Mouse (Mus musculus) intestine, postnatal 0 days (tissue): ENCODE results near the gene Glrx2. TPM values are rescaled to one million over a fixed set of nuclear protein-coding genes. Genes with fewer than 3 reads are reported as not detected.

Source experiments
- ATAC-seq: fragments of 200-750 bp; cut with Nextera tagmentation; 2 replicates; pipeline ENCODE4 v1.8.0; 2017; ENCODE audit warnings: mild to moderate bottlenecking, moderate TSS enrichment, moderate library complexity
- H3K27ac ChIP-seq: fragments of 300-500 bp; sonication (generic); 2 replicates; pipeline ENCODE4 v1.5.1; 2014; ENCODE audit warnings: mild to moderate bottlenecking, low read depth, low read length, moderate library complexity
- H3K27me3 ChIP-seq: fragments of 300-500 bp; sonication (generic); replicated peaks from 2 replicates; pipeline ENCODE4 v1.6.1; 2014; ENCODE audit warnings: low read length, mixed read lengths; ENCODE audit not compliant: control insufficient read depth, insufficient read depth
- H3K36me3 ChIP-seq: fragments of 300-500 bp; sonication (generic); 2 replicates; pipeline ENCODE4 v1.6.1; 2014; ENCODE audit warnings: mild to moderate bottlenecking, moderate library complexity; ENCODE audit not compliant: control insufficient read depth, insufficient read depth
- H3K4me1 ChIP-seq: fragments of 300-500 bp; sonication (generic); replicated peaks from 2 replicates; pipeline ENCODE4 v1.6.1; 2014; ENCODE audit warnings: antibody characterized with exemption, low read length, mixed read lengths; ENCODE audit not compliant: control insufficient read depth, insufficient read depth
- H3K4me2 ChIP-seq: fragments of 300-500 bp; sonication (generic); replicated peaks from 2 replicates; pipeline ENCODE4 v1.6.1; 2014; ENCODE audit warnings: low read depth, mild to moderate bottlenecking, moderate library complexity
- H3K4me3 ChIP-seq: fragments of 300-500 bp; sonication (generic); 2 replicates; pipeline ENCODE4 v1.5.1; 2014; ENCODE audit warnings: low read depth, low read length
- H3K9ac ChIP-seq: fragments of 300-500 bp; sonication (generic); 2 replicates; pipeline ENCODE4 v1.6.1; 2014; ENCODE audit warnings: mild to moderate bottlenecking, low read depth, low read length
- H3K9me3 ChIP-seq: fragments of 300-500 bp; sonication (generic); 2 replicates; pipeline ENCODE4 v1.6.1; 2016; ENCODE audit warnings: mixed run types; ENCODE audit not compliant: control insufficient read depth
- CTCF ChIP-seq: sonication (generic); IDR thresholded peaks from 2 replicates; pipeline ENCODE4 v1.5.1; 2016; ENCODE audit warnings: low read depth, mild to moderate bottlenecking, control low read depth, antibody characterized with exemption, moderate library complexity
- WGBS: fragments of 180-500 bp; shearing (Covaris S2); extraction: QIAGEN DNeasy Blood & Tissue Kit; methylation state at CpG from one replicate; pipeline ENCODE4 v1.1.7; 2014; 5-methylcytosine and 5-hydroxymethylcytosine counted together
- polyA plus RNA-seq: library from polyadenylated mRNA; unstranded; fragments of >200 nt; fragmentation: Nextera tagmentation; extraction: Ambion mirVana; gene quantifications from 2 replicates; pipeline ENCODE4 v1.2.1, GENCODE M21; 2015

Glrx2 gene
- polyA plus RNA-seq, 1 experiment from 2014 or later, result 104 TPM

DNA sequence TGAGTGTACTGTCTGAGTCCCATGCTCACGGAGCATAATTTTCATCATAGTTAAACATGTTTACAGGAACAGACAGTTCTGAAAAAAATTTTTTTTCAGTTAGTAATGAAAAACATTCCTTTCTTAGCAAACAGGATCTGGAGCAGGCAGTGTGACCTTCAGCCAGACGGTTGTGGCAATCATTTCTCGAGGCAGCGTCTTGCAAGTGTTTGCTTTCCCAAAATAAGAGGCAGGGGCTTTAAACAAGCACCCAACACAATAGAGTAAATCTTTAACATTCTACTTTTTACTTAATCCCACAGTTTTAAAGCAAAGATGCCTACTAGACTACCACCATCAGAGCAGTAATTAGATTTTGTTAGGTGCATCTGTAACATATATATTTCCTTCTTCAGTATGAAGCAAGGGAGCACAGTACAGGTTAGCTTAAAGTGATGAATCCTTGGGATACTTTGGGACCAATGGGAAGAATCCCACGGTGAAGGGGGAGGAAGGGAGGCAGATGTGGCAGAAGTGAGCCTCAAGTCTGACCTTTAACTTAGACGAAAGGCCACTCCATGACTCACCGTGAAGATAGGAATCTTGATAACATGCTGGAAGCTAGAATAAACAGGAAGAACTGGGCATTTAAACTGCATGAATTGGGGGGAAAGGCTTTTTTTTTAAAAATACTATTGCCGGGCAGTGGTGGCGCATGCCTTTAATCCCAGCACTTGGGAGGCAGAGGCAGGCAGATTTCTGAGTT lies 11.7 kb downstream of the Glrx2 start:
- 33% methylated on average over 9 of the region's 9 CpGs for WGBS

DNA sequence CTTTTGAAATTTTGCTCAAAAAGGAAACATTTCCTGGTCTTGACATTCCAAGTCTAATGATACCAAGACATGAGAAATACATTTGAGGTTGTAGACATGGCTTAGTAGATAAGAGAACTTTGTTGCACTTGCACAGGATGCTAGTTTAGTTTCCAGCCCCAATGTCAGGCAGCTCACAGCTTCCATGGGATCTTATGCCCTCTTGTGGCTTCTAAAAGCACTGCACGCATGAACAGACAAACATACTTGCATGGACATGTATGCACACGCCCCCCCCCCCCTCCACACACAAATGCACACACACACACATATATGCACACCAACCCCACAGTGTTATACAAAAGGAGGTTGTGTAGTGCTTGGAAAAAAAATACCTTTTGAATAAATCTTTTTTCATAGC lies 14.8 kb downstream of the Glrx2 start:
- no peak overlapping the region for H3K4me2 ChIP-seq
- 81% methylated on average over 2 of the region's 2 CpGs for WGBS
- peak; percentile 64 for TF ChIP-seq CTCF
- H3K9ac ChIP-seq, result no peak overlapping the region
- no peak overlapping the region for H3K4me3 ChIP-seq
- no peaks in the 10 kb centered on the region for H3K27me3 ChIP-seq
- H3K4me1 ChIP-seq, result no peaks in the 10 kb centered on the region
- no peak overlapping the region for H3K27ac ChIP-seq
- no peak for ATAC-seq
- H3K9me3 ChIP-seq, result no peaks in the 10 kb centered on the region
- no peaks in the 10 kb centered on the region for H3K36me3 ChIP-seq

More for the DNA sequence above, 11.7 kb downstream of the Glrx2 start:
- no peak overlapping the region for H3K9ac ChIP-seq
- no peaks in the 10 kb centered on the region for H3K9me3 ChIP-seq
- no peak overlapping the region for H3K4me3 ChIP-seq
- H3K27ac ChIP-seq, result no peak overlapping the region
- no peaks in the 10 kb centered on the region for H3K27me3 ChIP-seq
- no peak for TF ChIP-seq CTCF
- H3K4me2 ChIP-seq, result no peak overlapping the region
- peak; percentile 76 for ATAC-seq
- no peaks in the 10 kb centered on the region for H3K36me3 ChIP-seq
- H3K4me1 ChIP-seq, result no peaks in the 10 kb centered on the region

DNA sequence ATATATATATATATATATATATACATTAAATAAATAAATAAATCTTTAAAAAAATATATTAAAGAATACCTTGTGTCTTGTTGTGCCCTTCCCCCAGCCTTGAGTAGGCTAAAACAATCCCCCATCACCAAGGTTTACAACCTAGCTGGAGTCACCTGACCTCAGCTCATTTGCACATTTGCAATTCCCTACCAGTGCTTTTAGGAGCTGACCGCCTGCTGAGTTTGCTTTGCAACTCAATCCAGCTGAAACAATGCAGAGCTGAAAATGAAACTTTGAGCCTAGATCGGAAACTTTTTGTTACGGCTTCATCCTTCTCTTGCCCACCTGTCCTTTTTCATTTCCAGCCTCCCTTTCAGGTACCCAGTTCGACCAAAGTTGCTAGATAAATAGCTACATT lies 15.6 kb downstream of the Glrx2 start:
- Histone ChIP-seq H3K27me3 (no peaks in the 10 kb centered on the region), H3K27ac (no peak overlapping the region), H3K4me2 (no peak overlapping the region), H3K9ac (no peak overlapping the region), H3K4me1 (no peaks in the 10 kb centered on the region), H3K4me3 (no peak overlapping the region), H3K9me3 (no peaks in the 10 kb centered on the region), H3K36me3 (no peaks in the 10 kb centered on the region)
- no peak for TF ChIP-seq CTCF
- WGBS, result 64% methylated on average over 4 of the region's 4 CpGs
- ATAC-seq, result no peak

- WGBS, result 82% methylated on average over 5 of the region's 5 CpGs
- Histone ChIP-seq H3K9ac (no peak overlapping the region), H3K4me3 (no peak overlapping the region), H3K9me3 (no peaks in the 10 kb centered on the region), H3K27me3 (no peaks in the 10 kb centered on the region), H3K4me1 (no peaks in the 10 kb centered on the region), H3K4me2 (no peak overlapping the region), H3K36me3 (no peaks in the 10 kb centered on the region), H3K27ac (no peak overlapping the region)
- TF ChIP-seq CTCF, result no peak
- no peak for ATAC-seq
Measured at GRCm38 (mm10) chr1:143733914-143734410, 17.8 kb downstream of the Glrx2 start.

DNA sequence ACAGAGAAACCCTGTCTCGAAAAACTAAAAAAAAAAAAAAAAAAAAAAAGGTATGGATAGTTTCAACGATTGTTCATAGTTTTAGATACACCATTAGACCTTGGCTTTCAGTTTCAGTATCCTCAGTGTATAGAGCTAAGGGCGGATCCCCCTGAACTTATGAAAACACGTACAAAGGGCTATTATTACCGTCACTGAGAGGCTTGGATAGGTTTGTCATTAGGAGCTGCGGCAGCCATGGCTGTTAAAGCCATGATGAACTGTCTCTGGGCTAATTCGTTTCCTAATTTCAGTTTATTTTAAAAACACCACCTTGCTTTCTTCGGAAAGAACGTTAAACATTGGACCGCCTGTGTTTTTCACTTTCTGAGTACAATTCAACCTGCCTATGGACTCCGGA lies 22.7 kb downstream of the Glrx2 start:
- Histone ChIP-seq H3K4me1 (no peaks in the 10 kb centered on the region), H3K4me2 (peak overlapping the region; percentile 78), H3K4me3 (peak overlapping the region; percentile 88), H3K9ac (peak overlapping the region; percentile 62), H3K9me3 (no peaks in the 10 kb centered on the region), H3K27ac (peak overlapping the region; percentile 84; the same call in 1 of the 2 replicates), H3K27me3 (no peaks in the 10 kb centered on the region), H3K36me3 (peaks cover 11% of the 10 kb centered on the region)
- WGBS, result 12% methylated on average over 11 of the region's 11 CpGs
- TF ChIP-seq CTCF, result no peak
- ATAC-seq, result peak; percentile 62

DNA sequence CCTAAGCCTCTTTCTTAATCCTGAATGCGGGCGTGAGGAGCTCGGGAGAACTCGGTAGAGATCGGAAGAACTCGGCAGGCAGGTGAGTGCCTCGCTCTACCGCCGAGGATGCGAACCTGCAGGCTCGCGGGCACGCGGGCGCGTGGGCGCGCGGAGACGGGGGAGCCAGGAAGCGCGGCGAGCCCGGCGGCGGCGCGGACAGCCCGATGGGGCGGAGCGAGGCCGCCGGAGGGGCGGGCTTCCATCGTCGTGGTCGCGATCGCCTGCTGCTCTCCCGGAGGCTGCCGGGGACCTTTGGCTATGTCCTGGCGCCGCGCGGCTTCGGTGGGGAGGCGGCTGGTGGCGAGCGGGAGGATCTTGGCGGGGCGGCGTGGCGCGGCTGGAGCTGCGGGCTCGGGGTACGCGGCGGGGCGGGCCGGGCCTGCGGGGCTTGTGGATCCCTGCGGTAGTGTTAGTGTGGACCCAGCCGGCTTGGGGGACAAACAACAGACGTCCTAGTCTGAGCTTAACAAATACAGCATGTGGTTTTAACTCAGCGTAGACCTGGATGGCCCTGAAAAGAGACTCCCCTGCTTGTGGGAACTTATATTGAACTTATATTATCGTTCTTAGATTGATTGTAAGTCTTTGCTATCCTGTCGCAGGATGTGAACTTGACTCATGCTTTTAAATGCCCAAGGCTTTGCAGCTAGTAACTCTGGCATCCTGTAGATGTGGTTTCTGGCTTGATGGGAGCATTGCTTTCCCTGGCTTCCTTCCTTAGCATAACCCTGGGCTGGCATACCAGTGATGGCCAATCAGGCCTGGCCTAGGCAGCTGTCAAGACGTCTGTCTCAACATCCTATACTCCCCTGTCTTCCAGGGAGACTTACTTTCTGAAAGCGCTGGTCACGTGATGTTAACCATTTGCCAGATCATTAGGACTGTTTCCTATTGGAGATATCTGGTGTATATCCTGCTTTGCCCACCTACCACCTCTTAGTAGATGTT lies 23.5 kb downstream of the Glrx2 start:
- peak overlapping the region; percentile 84 for H3K27ac ChIP-seq
- H3K27me3 ChIP-seq, result no peaks in the 10 kb centered on the region
- H3K4me3 ChIP-seq, result peak overlapping the region; percentile 88
- TF ChIP-seq CTCF, result no peak
- H3K9ac ChIP-seq, result peak overlapping the region; percentile 62
- under 1% methylated on average over 71 of the region's 71 CpGs for WGBS
- ATAC-seq, result peak; percentile 95
- H3K4me2 ChIP-seq, result peak overlapping the region; percentile 78
- no peaks in the 10 kb centered on the region for H3K9me3 ChIP-seq
- peaks cover 11% of the 10 kb centered on the region for H3K36me3 ChIP-seq
- H3K4me1 ChIP-seq, result no peaks in the 10 kb centered on the region
